Mouse (Mus musculus): ENCODE measurements around the gene Atp8b2. TPM values are rescaled to one million over a fixed set of nuclear protein-coding genes. Genes with fewer than 3 reads are reported as not detected.
A peak's percentile ranks its signal among the peaks of the same experiment; 100 is the strongest.

Atp8b2 gene
- polyA plus RNA-seq, 1 experiment from 2014 or later, result 19.0 TPM

DNA sequence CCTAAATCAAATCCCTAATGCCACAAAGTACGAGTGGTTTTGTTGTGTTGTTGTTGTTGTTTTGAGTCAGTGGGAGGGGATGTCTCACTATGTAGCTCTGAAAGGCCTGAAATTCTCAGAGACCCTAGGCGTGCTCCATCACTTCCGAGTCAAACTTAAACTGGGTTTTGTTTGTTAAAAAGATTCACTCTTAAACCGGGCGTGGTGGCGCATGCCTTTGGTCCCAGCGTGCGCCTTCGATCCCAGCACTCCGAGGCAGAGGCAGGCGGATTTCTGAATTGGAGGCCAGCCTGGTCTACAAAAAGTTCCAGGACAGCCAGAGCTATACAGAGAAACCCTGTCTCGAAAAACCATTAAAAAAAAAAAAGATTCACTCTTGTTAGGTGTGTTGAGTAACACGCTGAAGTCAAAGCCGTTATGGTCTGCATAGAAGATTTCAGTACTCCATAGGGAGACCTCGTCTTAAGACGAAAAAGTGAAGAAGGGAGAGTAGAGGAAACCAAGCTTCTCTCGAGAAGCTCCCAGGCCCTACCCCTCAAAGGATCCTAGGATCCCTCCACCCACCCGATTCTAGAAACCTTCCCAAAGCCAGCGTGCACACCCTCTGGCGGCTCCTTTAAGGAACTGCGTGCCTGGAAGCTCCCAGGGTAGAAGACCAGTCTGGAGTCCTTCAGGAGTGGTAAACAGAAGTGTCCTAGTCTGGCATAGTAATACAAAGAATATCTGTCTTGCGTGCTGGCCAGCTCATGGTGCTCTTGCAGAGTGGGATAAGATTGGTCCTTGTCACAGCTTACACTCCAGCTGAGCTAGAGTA is 825 bp upstream of the Atp8b2 start:
- peak overlapping the region; percentile 86 for H3K4me3 ChIP-seq (ENCODE audit: low read depth, low read length)
- peak overlapping the region; percentile 94; the same call in 1 of the 2 replicates for H3K27ac ChIP-seq (ENCODE audit: low read length)
- WGBS, result 26% methylated on average over 22 of the region's 22 CpGs
- H3K9ac ChIP-seq (replicated peaks; ENCODE audit: low read depth, low read length), result peak overlapping the region; percentile 89
- 0 out of 2 replicates have a peak, but pooled peaks have one; percentile 5 for ATAC-seq (ENCODE audit: insufficient number of reproducible peaks, insufficient read depth, low FRiP score, low read depth)
- no peaks in the 10 kb centered on the region for H3K27me3 ChIP-seq (ENCODE audit: control insufficient read depth, insufficient read depth, low read length)
- no peaks in the 10 kb centered on the region for H3K9me3 ChIP-seq (ENCODE audit: control insufficient read depth, low read depth, low read length)
- H3K36me3 ChIP-seq (ENCODE audit: control insufficient read depth, insufficient read depth, low read length), result no peaks in the 10 kb centered on the region; the same call in 1 of the 2 replicates
- H3K4me1 ChIP-seq (ENCODE audit: control insufficient read depth, insufficient read depth, low read length), result peaks cover 33% of the 10 kb centered on the region
- peak overlapping the region; percentile 91 for H3K4me2 ChIP-seq (replicated peaks; ENCODE audit: low read depth, low read length)

DNA sequence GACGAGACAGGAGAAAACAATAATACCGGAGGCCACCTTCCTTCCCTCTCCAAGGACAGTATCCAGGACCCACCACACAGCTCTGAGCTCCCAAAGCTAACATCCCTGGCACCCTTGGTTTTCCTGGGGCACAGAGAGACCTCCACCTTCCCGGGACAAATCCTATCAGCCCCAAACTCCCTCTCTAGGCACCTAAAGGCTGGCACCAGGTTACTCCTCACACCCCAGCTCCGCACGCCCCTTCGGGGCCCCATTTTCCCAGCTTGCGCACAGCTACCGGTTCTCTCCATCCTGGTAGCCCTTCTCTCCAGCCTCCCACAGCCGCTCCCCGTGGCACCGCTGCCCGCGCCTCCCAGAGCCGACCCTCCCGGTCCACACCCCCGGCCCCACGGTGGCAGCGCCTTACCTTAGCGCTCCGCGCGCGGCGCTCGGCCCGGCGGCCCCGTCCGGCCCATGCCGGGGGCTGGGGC is 522 bp downstream of the Atp8b2 start:
- H3K4me3 ChIP-seq (ENCODE audit: low read depth, low read length), result peak overlapping the region; percentile 86
- no peaks in the 10 kb centered on the region for H3K27me3 ChIP-seq (ENCODE audit: control insufficient read depth, insufficient read depth, low read length)
- H3K9ac ChIP-seq (replicated peaks; ENCODE audit: low read depth, low read length), result peak overlapping the region; percentile 89
- H3K4me1 ChIP-seq (ENCODE audit: control insufficient read depth, insufficient read depth, low read length), result peaks cover 33% of the 10 kb centered on the region
- ATAC-seq (ENCODE audit: insufficient number of reproducible peaks, insufficient read depth, low FRiP score, low read depth), result peak; percentile 2; the same call in 1 of the 2 replicates
- H3K9me3 ChIP-seq (ENCODE audit: control insufficient read depth, low read depth, low read length), result no peaks in the 10 kb centered on the region
- peak overlapping the region; percentile 91 for H3K4me2 ChIP-seq (replicated peaks; ENCODE audit: low read depth, low read length)
- H3K36me3 ChIP-seq (ENCODE audit: control insufficient read depth, insufficient read depth, low read length), result peaks cover 6% of the 10 kb centered on the region; the same call in 1 of the 2 replicates
- 1% methylated on average over 30 of the region's 30 CpGs for WGBS
- peak overlapping the region; percentile 94 for H3K27ac ChIP-seq (ENCODE audit: low read length)

DNA sequence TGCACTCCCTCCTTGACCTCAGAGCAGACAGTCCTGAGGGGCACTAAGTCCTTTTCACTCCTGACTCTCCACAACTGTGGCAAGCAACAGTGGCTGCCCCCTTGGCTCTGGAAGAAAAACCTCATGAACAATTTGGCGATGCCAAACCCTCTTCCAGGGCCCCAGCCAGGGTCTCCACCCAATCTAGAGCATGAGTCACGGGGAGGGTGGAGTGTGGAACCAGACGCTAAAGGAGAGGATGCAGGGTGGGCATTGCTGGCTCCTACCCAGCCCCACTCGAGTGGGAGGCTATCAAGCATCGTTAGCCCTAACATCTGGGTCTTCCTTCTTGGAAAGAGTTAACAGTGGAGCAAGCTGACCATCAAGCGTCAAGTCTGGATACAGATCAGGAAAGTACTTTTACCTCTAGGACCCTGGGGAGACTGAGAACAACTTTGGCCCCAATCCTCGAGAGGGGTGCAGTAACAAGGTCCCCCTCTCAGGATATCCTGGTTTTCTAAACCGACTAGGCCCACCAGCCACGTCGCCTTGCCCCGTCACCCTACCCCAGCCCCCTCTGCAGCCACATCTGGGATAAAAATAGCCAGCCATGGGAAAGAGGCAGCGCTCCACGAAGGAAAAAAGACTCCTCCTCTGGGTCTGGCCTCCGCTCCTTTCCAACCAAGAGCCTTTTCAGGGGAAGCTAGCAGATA is 1.1 kb downstream of the Atp8b2 start:
- no peaks in the 10 kb centered on the region for H3K9me3 ChIP-seq (ENCODE audit: control insufficient read depth, low read depth, low read length)
- H3K27me3 ChIP-seq (ENCODE audit: control insufficient read depth, insufficient read depth, low read length), result no peaks in the 10 kb centered on the region
- ATAC-seq (ENCODE audit: insufficient number of reproducible peaks, insufficient read depth, low FRiP score, low read depth), result no peak
- H3K4me3 ChIP-seq (ENCODE audit: low read depth, low read length), result peak overlapping the region; percentile 86
- 3% methylated on average over 14 of the region's 14 CpGs for WGBS
- peaks cover 10% of the 10 kb centered on the region; the same call in 1 of the 2 replicates for H3K36me3 ChIP-seq (ENCODE audit: control insufficient read depth, insufficient read depth, low read length)
- H3K9ac ChIP-seq (replicated peaks; ENCODE audit: low read depth, low read length), result peak overlapping the region; percentile 89
- H3K4me1 ChIP-seq (ENCODE audit: control insufficient read depth, insufficient read depth, low read length), result peaks cover 33% of the 10 kb centered on the region
- H3K27ac ChIP-seq (ENCODE audit: low read length), result peak overlapping the region; percentile 94
- H3K4me2 ChIP-seq (replicated peaks; ENCODE audit: low read depth, low read length), result peak overlapping the region; percentile 91

DNA sequence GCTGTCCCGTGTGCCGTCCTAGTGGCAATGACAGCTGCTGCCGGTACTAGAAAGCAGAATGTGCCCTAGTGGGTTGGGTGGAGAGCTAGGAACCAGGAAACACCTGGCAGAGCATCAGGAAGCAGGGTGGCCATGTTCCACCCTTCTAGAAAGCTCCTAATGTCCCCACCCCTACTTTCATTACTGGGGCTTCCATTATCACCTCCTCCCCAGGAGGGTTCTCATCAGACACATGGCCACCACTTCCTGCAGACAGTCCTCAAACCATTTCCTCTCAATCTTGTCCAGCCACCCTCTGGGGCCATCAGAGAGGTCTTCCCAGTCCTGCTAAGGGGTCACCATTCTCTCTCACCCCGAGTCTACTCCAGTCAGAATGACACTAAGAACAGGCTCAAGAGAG is 1.9 kb downstream of the Atp8b2 start:
- Histone ChIP-seq H3K27ac (ENCODE audit: low read length) (no peak overlapping the region; the same call in 1 of the 2 replicates), H3K9ac (replicated peaks; ENCODE audit: low read depth, low read length) (no peak overlapping the region), H3K4me3 (ENCODE audit: low read depth, low read length) (peak overlapping the region; percentile 86), H3K4me1 (ENCODE audit: control insufficient read depth, insufficient read depth, low read length) (peaks cover 33% of the 10 kb centered on the region), H3K9me3 (ENCODE audit: control insufficient read depth, low read depth, low read length) (no peaks in the 10 kb centered on the region), H3K36me3 (ENCODE audit: control insufficient read depth, insufficient read depth, low read length) (peaks cover 17% of the 10 kb centered on the region), H3K4me2 (replicated peaks; ENCODE audit: low read depth, low read length) (peak overlapping the region; percentile 91), H3K27me3 (ENCODE audit: control insufficient read depth, insufficient read depth, low read length) (no peaks in the 10 kb centered on the region)
- no peak for ATAC-seq (ENCODE audit: insufficient number of reproducible peaks, insufficient read depth, low FRiP score, low read depth)
- WGBS, result 42% methylated on average over 4 of the region's 4 CpGs

DNA sequence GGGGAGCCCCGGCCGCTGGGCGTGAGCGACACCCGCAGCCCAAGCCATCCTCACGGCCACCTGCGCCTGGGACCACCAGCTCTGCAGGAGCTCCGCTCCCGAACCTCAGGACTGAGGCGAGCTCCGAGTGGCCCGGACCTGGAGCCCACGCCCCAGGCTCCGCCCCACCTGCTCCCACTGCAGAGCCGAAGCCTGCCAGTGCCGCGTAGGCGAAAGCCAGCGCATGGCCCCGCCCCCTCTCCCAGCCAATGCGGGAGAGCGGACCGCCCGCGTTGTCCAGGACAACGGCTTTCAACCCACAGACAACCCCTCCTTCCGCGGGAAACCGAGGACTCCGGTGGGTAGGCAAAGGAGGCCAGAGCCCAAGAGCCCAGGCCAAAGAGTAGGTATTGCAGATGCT is 2.8 kb downstream of the Atp8b2 start:
- Histone ChIP-seq H3K36me3 (ENCODE audit: control insufficient read depth, insufficient read depth, low read length) (peaks cover 27% of the 10 kb centered on the region), H3K4me2 (replicated peaks; ENCODE audit: low read depth, low read length) (peak overlapping the region; percentile 91), H3K4me3 (ENCODE audit: low read depth, low read length) (peak overlapping the region; percentile 86), H3K27ac (ENCODE audit: low read length) (peak overlapping the region; percentile 27; the same call in 1 of the 2 replicates), H3K9ac (replicated peaks; ENCODE audit: low read depth, low read length) (peak overlapping the region; percentile 48), H3K27me3 (ENCODE audit: control insufficient read depth, insufficient read depth, low read length) (no peaks in the 10 kb centered on the region), H3K9me3 (ENCODE audit: control insufficient read depth, low read depth, low read length) (no peaks in the 10 kb centered on the region), H3K4me1 (ENCODE audit: control insufficient read depth, insufficient read depth, low read length) (peaks cover 33% of the 10 kb centered on the region)
- under 1% methylated on average over 30 of the region's 30 CpGs for WGBS
- peak; percentile 90 for ATAC-seq (ENCODE audit: insufficient number of reproducible peaks, insufficient read depth, low FRiP score, low read depth)

DNA sequence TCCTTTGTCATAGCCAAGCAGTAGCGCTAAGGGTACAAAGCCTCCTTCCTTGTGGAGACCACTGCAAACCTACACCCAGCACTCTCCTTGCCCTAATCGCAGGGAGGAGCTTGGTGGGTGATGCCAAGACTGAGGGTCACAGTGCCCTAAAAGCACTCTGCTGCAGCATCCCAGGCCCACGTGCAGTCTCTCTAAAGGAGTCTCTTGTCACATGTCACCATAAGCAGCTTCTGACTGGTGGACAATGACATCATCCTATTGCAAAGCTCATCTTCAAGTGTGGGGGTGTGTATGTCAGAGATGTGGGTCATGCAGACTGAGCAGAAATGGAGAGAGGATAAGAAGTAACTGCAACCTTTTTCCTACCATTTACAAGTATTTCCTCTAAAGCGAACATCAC is 3.9 kb downstream of the Atp8b2 start:
- no peak overlapping the region for H3K4me2 ChIP-seq (replicated peaks; ENCODE audit: low read depth, low read length)
- no peak overlapping the region for H3K4me3 ChIP-seq (ENCODE audit: low read depth, low read length)
- WGBS, result 79% methylated on average over 4 of the region's 4 CpGs
- H3K9me3 ChIP-seq (ENCODE audit: control insufficient read depth, low read depth, low read length), result no peaks in the 10 kb centered on the region
- peaks cover 28% of the 10 kb centered on the region for H3K36me3 ChIP-seq (ENCODE audit: control insufficient read depth, insufficient read depth, low read length)
- H3K9ac ChIP-seq (replicated peaks; ENCODE audit: low read depth, low read length), result no peak overlapping the region
- ATAC-seq (ENCODE audit: insufficient number of reproducible peaks, insufficient read depth, low FRiP score, low read depth), result no peak
- H3K4me1 ChIP-seq (ENCODE audit: control insufficient read depth, insufficient read depth, low read length), result peaks cover 27% of the 10 kb centered on the region
- H3K27ac ChIP-seq (ENCODE audit: low read length), result no peak overlapping the region
- H3K27me3 ChIP-seq (ENCODE audit: control insufficient read depth, insufficient read depth, low read length), result no peaks in the 10 kb centered on the region

DNA sequence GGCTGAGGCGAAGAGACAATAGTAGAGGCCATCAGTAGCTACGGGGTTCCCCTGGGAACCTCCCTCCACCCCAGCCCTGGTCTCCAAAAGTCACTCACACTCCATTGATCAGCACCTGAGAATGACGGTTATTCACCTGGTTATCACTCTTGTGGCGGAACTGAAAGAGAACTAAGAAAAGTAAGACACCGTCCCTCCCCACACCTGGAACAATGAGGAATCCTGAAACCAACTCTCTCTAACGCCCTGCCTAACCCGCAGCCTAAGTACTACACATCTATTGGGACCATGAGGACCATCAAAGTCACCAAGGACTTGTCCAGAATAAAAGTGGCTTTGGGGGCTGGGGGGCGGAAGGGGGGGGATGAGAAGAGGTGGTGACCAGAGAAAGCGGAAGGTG is 5.4 kb downstream of the Atp8b2 start:
- Histone ChIP-seq H3K4me1 (ENCODE audit: control insufficient read depth, insufficient read depth, low read length) (peaks cover 27% of the 10 kb centered on the region), H3K9ac (replicated peaks; ENCODE audit: low read depth, low read length) (no peak overlapping the region), H3K4me3 (ENCODE audit: low read depth, low read length) (no peak overlapping the region), H3K4me2 (replicated peaks; ENCODE audit: low read depth, low read length) (no peak overlapping the region), H3K36me3 (ENCODE audit: control insufficient read depth, insufficient read depth, low read length) (peaks cover 36% of the 10 kb centered on the region), H3K9me3 (ENCODE audit: control insufficient read depth, low read depth, low read length) (no peaks in the 10 kb centered on the region), H3K27ac (ENCODE audit: low read length) (no peak overlapping the region), H3K27me3 (ENCODE audit: control insufficient read depth, insufficient read depth, low read length) (no peaks in the 10 kb centered on the region)
- WGBS, result 89% methylated on average over 9 of the region's 9 CpGs
- no peak for ATAC-seq (ENCODE audit: insufficient number of reproducible peaks, insufficient read depth, low FRiP score, low read depth)

DNA sequence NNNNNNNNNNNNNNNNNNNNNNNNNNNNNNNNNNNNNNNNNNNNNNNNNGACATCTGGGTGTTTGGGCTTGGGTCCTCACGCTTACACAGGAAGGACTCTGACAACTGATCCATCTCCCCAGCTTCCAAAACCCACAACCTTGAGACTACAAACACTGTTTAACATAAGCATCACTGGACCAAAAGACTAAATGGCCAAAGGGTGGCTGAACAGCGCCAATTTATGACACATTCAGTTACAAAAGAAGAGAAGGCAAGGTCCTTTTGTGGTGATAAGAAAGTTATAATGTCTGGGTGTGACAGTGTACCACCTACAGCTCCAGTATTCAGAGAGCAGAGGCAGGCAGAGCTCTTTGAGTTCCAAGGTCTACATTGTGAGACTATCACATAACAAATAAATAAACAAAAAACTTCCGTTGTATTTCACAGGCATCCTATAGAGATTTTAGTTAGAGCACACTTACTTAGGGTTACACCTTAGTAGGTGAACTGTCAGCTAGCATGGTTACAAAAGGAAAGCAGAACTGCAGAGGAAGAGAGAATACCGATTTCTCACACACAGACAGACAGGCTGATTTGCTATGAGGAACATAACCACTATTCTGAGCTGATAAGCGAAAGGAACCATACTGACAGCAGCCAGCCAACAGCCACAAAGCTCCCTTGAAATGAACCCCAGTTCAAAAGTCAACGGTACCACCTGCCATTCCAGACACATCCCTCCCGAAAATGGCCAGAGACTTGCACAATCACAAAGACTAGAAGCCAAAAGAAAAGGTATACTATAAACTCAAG is 6.9 kb downstream of the Atp8b2 start:
- H3K36me3 ChIP-seq (ENCODE audit: control insufficient read depth, insufficient read depth, low read length), result peaks cover 50% of the 10 kb centered on the region
- no peak for ATAC-seq (ENCODE audit: insufficient number of reproducible peaks, insufficient read depth, low FRiP score, low read depth)
- H3K27ac ChIP-seq (ENCODE audit: low read length), result no peak overlapping the region

More for the DNA sequence above, 6.9 kb downstream of the Atp8b2 start:
- no peaks in the 10 kb centered on the region for H3K9me3 ChIP-seq (ENCODE audit: control insufficient read depth, low read depth, low read length)
- H3K9ac ChIP-seq (replicated peaks; ENCODE audit: low read depth, low read length), result no peak overlapping the region
- H3K27me3 ChIP-seq (ENCODE audit: control insufficient read depth, insufficient read depth, low read length), result no peaks in the 10 kb centered on the region
- no peak overlapping the region for H3K4me2 ChIP-seq (replicated peaks; ENCODE audit: low read depth, low read length)
- H3K4me1 ChIP-seq (ENCODE audit: control insufficient read depth, insufficient read depth, low read length), result peaks cover 16% of the 10 kb centered on the region
- no peak overlapping the region for H3K4me3 ChIP-seq (ENCODE audit: low read depth, low read length)
- 91% methylated on average over 7 of the region's 7 CpGs for WGBS

Measured in stomach, embryonic 14.5 days (tissue).